Mouse (Mus musculus) olfactory bulb, adult 2 months (tissue): ENCODE data around the gene Tmem201.

Source experiments
- CTCF ChIP-seq: fragments of 200-500 bp; IDR thresholded peaks from 2 replicates; pipeline ENCODE4 v1.5.1; 2012; ENCODE audit warnings: low read depth, mild to moderate bottlenecking, low read length, moderate library complexity; ENCODE audit not compliant: insufficient read depth
- POLR2A ChIP-seq: fragments of 200-500 bp; IDR thresholded peaks from 2 replicates; pipeline ENCODE4 v1.6.1; 2012; ENCODE audit warnings: mild to moderate bottlenecking, low read depth, low read length, moderate library complexity; ENCODE audit not compliant: insufficient read depth

GRCm38 (mm10) chr4:149739478-149739877, 1.6 kb upstream of the Tmem201 start:
- TF ChIP-seq CTCF: no peak
- no peak for TF ChIP-seq POLR2A
